Mouse (Mus musculus) ES-Bruce4 (cell line): ENCODE measurements around the gene Rabep1. TPM values are rescaled to one million over a fixed set of nuclear protein-coding genes. Genes with fewer than 3 reads are reported as not detected.

Experiments
- H3K27ac ChIP-seq: 2 replicates; pipeline ENCODE4 v1.5.1; 2012; ENCODE audit warnings: low read length, inconsistent platforms; ENCODE audit not compliant: insufficient read depth
- H3K27me3 ChIP-seq: 2 replicates; pipeline ENCODE4 v1.6.1; 2012; ENCODE audit warnings: mild to moderate bottlenecking, low read length, inconsistent platforms; ENCODE audit not compliant: control insufficient read depth, poor library complexity, insufficient read depth, severe bottlenecking
- H3K36me3 ChIP-seq: 2 replicates; pipeline ENCODE4 v1.6.1; 2012; ENCODE audit warnings: inconsistent platforms, mild to moderate bottlenecking, low read length, moderate library complexity; ENCODE audit not compliant: control insufficient read depth, poor library complexity, insufficient read depth, severe bottlenecking
- H3K4me1 ChIP-seq: one replicate; pipeline ENCODE4 v1.8.1; 2011; ENCODE audit warnings: low read length; ENCODE audit not compliant: control insufficient read depth, insufficient read depth
- H3K4me3 ChIP-seq: 2 replicates; pipeline ENCODE4 v1.5.1; 2011; ENCODE audit warnings: low read depth, mild to moderate bottlenecking, low read length
- H3K9ac ChIP-seq: 2 replicates; pipeline ENCODE4 v1.6.1; 2012; ENCODE audit warnings: low read depth, mild to moderate bottlenecking, inconsistent platforms; ENCODE audit not compliant: poor library complexity, severe bottlenecking
- H3K9me3 ChIP-seq: replicated peaks from 2 replicates; pipeline ENCODE4 v1.6.1; 2012; ENCODE audit warnings: mild to moderate bottlenecking, low read length, inconsistent platforms; ENCODE audit not compliant: control insufficient read depth, poor library complexity, insufficient read depth, severe bottlenecking
- CTCF ChIP-seq: IDR thresholded peaks from one replicate; pipeline ENCODE4 v1.8.1; 2011; ENCODE audit warnings: low read depth, low read length
- EP300 ChIP-seq: IDR thresholded peaks from 2 replicates; pipeline ENCODE4 v1.6.1; 2011; ENCODE audit warnings: low read depth, low read length; ENCODE audit not compliant: insufficient read depth
- POLR2A ChIP-seq: IDR thresholded peaks from one replicate; pipeline ENCODE4 v1.8.1; 2011; ENCODE audit warnings: low read length; ENCODE audit not compliant: insufficient read depth
- polyA plus RNA-seq: library from polyadenylated mRNA; stranded (reverse); fragments of >200 nt; gene quantifications from 2 replicates; pipeline ENCODE4 v1.2.4, GENCODE M21; 2011; ENCODE audit warnings: low read depth; ENCODE audit not compliant: missing spikeins, insufficient read depth, insufficient read length

Gene Rabep1
- polyA plus RNA-seq, 1 experiment, result 50.9 TPM

DNA sequence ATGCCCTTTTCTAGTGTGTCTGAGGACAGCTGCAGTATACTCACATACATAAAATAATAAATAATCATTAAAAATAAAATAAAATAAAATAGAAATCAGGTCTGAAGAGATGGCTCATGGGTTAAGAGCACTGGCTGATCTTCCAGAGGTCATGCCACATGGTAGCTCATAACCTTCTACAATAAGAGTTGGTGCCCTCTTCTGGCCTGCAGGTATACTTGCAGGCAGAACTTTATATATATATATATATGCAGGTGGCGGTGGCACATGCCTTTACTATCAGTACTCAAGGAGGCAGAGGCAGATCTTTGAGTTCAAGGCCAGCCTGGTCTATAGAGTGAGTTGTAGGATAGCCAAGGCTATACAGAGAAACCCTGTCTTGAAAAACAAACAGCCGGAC lies 18.4 kb upstream of the Rabep1 start:
- no peak overlapping the region for H3K4me3 ChIP-seq
- no peak overlapping the region for H3K27ac ChIP-seq
- H3K9ac ChIP-seq, result no peak overlapping the region
- no peaks in the 10 kb centered on the region for H3K36me3 ChIP-seq
- TF ChIP-seq CTCF (no peak), EP300 (no peak), POLR2A (no peak)
- no peaks in the 10 kb centered on the region for H3K9me3 ChIP-seq
- H3K4me1 ChIP-seq, result peaks cover 1% of the 10 kb centered on the region
- H3K27me3 ChIP-seq, result no peaks in the 10 kb centered on the region; the same call in 1 of the 2 replicates

DNA sequence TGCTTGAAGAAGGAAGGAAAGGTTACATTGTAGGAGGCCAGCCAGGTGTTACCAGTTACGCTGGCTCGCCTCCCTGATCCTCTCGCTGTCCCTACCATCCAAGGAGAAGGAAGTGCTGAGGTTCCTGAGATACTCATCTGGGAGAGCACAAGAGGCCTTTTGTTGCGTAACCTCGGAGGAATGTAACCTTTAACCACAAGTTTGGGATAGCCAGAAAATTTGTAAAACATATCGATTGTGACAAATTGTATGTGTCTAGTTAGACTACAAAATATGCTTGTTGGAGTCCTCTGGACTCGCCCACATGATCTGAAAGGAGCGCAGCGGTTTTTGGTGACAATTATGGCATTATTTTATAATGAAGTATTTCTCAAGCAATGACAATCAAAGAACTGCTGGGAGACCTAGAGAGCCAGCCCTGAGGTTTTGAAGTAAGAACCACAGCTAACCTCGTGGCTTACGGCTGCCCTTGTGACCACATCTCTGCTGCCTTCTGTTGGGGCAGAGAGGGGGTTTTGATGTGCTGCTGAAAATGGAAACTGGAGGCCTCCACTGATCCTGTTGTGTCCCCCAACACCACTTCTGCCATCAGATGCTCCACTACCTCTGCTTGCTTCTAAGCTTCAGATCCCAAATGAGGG lies 15.5 kb upstream of the Rabep1 start:
- Histone ChIP-seq H3K9ac (no peak overlapping the region), H3K4me1 (peaks cover 1% of the 10 kb centered on the region), H3K27ac (no peak overlapping the region), H3K27me3 (no peaks in the 10 kb centered on the region; the same call in 1 of the 2 replicates), H3K36me3 (no peaks in the 10 kb centered on the region), H3K4me3 (no peak overlapping the region), H3K9me3 (peaks cover 14% of the 10 kb centered on the region)
- no peak for TF ChIP-seq EP300
- no peak for TF ChIP-seq CTCF
- TF ChIP-seq POLR2A, result no peak

DNA sequence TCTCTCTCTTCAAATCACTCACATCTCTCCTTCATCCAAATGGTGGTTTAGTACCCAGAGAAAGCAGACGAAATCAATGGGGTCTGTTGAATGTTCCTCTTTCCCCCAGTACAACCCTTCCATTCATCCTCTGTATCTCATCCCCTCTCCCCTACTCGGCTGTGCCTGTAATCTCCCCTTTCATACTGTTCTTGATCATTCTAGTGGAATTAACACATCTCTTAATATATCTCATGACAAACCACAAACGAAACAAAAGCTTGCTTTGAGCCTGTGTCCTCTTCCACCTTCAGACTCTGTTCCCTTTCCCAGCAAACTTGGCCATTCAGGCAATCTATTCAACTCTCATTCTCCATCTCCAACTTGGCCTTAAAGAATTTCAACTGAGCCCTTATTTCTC lies 13.4 kb upstream of the Rabep1 start:
- TF ChIP-seq EP300, result no peak
- no peak for TF ChIP-seq CTCF
- no peak for TF ChIP-seq POLR2A
- Histone ChIP-seq H3K27ac (no peak overlapping the region), H3K36me3 (no peaks in the 10 kb centered on the region)

DNA sequence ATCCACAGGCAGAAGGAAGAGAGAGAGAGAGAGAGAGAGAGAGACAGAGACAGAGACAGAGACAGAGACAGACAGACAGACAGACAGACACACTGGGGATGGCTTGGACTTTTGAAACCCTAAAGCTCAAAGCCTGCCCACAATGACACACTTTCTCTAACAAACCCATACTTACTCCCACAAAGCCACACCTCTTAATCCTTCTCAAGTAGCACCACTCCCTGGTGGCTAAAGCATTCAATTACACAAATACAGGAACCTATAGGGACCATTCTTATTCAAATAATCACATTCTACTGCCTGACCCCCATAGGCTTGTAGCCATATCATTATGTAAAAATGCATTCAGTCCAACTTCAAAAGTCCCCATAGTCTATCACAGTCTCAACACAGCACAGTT lies 11.2 kb upstream of the Rabep1 start:
- no peak overlapping the region for H3K9ac ChIP-seq
- H3K27ac ChIP-seq, result peak overlapping the region; percentile 44; the same call in 1 of the 2 replicates
- H3K4me3 ChIP-seq, result no peak overlapping the region
- H3K4me1 ChIP-seq, result peaks cover 7% of the 10 kb centered on the region
- H3K27me3 ChIP-seq, result no peaks in the 10 kb centered on the region
- no peaks in the 10 kb centered on the region for H3K36me3 ChIP-seq
- no peak for TF ChIP-seq POLR2A
- no peak for TF ChIP-seq EP300
- TF ChIP-seq CTCF, result no peak
- H3K9me3 ChIP-seq, result peaks cover 21% of the 10 kb centered on the region

More for the DNA sequence above, 13.4 kb upstream of the Rabep1 start:
- Histone ChIP-seq H3K9me3 (peaks cover 21% of the 10 kb centered on the region), H3K27me3 (no peaks in the 10 kb centered on the region), H3K4me1 (peaks cover 5% of the 10 kb centered on the region), H3K4me3 (no peak overlapping the region), H3K9ac (no peak overlapping the region)

DNA sequence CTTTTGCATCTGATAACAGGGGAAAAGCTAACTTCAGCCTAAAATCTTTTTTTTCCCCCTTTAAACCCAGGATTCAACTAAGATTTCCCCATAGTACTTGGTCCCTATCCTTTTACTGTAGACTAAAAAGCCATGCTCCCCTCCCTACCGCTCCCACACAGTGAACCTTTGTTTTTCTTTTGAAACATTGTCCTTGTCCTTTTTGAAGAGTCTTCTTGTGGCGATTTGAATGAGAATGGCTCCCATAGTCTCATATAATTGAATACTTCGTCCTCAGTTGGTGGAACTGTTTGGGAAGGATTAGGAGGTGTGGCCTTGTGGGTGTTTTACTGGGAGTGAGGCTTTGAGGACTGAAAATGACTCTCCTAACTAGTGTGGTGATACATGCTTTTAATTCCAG lies 10.7 kb upstream of the Rabep1 start:
- peaks cover 21% of the 10 kb centered on the region for H3K9me3 ChIP-seq
- H3K27ac ChIP-seq, result no peak overlapping the region
- H3K27me3 ChIP-seq, result no peaks in the 10 kb centered on the region
- no peaks in the 10 kb centered on the region for H3K36me3 ChIP-seq
- TF ChIP-seq EP300 (no peak), CTCF (no peak), POLR2A (no peak)
- H3K9ac ChIP-seq, result no peak overlapping the region
- no peak overlapping the region for H3K4me3 ChIP-seq
- H3K4me1 ChIP-seq, result peaks cover 7% of the 10 kb centered on the region

DNA sequence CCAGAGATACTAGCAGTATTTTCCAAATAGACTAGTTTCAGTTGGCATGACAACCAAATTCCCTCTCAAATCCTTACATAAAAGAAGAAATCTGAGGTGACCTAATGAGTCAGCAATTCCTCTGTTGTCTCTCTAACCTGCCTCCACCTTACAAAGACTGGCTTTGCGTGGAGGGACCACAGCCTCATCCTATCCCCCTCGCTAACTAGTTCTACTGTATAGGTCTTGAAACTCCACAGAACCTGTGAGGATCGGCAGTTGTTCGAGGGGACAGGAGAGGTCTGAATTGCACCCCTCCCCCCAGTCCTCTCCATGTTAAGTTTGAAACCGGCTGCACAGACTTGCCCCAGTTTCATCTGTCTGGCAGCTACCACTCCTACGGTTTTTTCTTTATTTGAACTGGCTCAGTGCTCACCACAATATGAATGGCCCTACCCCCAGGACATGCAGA lies 9.2 kb upstream of the Rabep1 start:
- no peak overlapping the region for H3K27ac ChIP-seq
- TF ChIP-seq CTCF (no peak), EP300 (no peak), POLR2A (no peak)

More for the DNA sequence above, 9.2 kb upstream of the Rabep1 start:
- Histone ChIP-seq H3K36me3 (no peaks in the 10 kb centered on the region), H3K27me3 (no peaks in the 10 kb centered on the region), H3K9ac (no peak overlapping the region), H3K4me1 (peaks cover 6% of the 10 kb centered on the region), H3K4me3 (no peak overlapping the region), H3K9me3 (peaks cover 21% of the 10 kb centered on the region)
